Mouse (Mus musculus): ENCODE data around the gene Wdr91. TPM values are rescaled to one million over a fixed set of nuclear protein-coding genes. Genes with fewer than 3 reads are reported as not detected.

Wdr91 gene
- polyA plus RNA-seq, 1 experiment from 2014 or later: 14.2 TPM

- Histone ChIP-seq H3K4me1 (peaks cover 9% of the 10 kb centered on the region; the same call in 1 of the 2 replicates), H3K27ac (no peak overlapping the region), H3K27me3 (replicated peaks) (0 out of 2 replicates have a peak, but pooled peaks cover 10% of the 10 kb centered on the region), H3K4me2 (no peak overlapping the region), H3K36me3 (no peaks in the 10 kb centered on the region), H3K9me3 (replicated peaks) (no peaks in the 10 kb centered on the region), H3K9ac (no peak overlapping the region), H3K4me3 (no peak overlapping the region)
- ATAC-seq: no peak
- 78% methylated on average over 8 of the region's 8 CpGs for WGBS (ENCODE audit: insufficient replicate concordance)
Observed at GRCm38 (mm10) chr6:34939451-34939850, 28.8 kb upstream of the Wdr91 start.

DNA sequence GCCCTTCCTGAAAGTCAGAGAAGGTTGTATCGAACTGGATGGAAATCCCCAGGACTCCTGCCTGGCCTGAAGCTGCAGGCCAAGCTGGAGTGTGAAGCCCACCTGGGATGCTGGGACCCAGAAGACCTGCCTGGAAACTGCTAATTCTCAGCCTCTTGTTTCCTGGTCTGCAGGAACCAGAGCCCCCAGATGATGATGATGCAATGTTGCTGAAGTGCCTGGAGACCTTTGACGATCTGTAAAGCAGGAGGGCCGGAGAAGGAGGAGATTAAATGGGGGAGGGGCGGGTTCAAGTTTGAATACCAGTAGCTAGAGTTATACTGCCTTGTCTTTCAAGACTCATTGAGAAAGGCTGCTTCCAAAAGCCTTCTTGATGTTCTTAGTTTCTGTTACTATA lies 28.3 kb upstream of the Wdr91 start:
- 0 out of 2 replicates have a peak, but pooled peaks cover 7% of the 10 kb centered on the region for H3K27me3 ChIP-seq (replicated peaks)
- ATAC-seq: no peak
- no peak overlapping the region for H3K9ac ChIP-seq
- 36% methylated on average over 4 of the region's 4 CpGs for WGBS (ENCODE audit: insufficient replicate concordance)
- H3K9me3 ChIP-seq (replicated peaks): no peaks in the 10 kb centered on the region
- H3K4me2 ChIP-seq: no peak overlapping the region
- H3K27ac ChIP-seq: no peak overlapping the region
- no peak overlapping the region for H3K4me3 ChIP-seq
- no peaks in the 10 kb centered on the region for H3K36me3 ChIP-seq
- peaks cover 9% of the 10 kb centered on the region; the same call in 1 of the 2 replicates for H3K4me1 ChIP-seq

- Histone ChIP-seq H3K4me2 (no peak overlapping the region), H3K9me3 (replicated peaks) (no peaks in the 10 kb centered on the region), H3K4me1 (peaks cover 9% of the 10 kb centered on the region; the same call in 1 of the 2 replicates), H3K27me3 (replicated peaks) (0 out of 2 replicates have a peak, but pooled peaks cover 1% of the 10 kb centered on the region), H3K4me3 (no peak overlapping the region), H3K9ac (no peak overlapping the region), H3K36me3 (no peaks in the 10 kb centered on the region), H3K27ac (0 out of 2 replicates have a peak overlapping the region, but pooled peaks have one; percentile 24)
- 49% methylated on average over 7 of the region's 7 CpGs for WGBS (ENCODE audit: insufficient replicate concordance)
- ATAC-seq: no peak
Observed at GRCm38 (mm10) chr6:34938280-34938928, 27.7 kb upstream of the Wdr91 start.

GRCm38 (mm10) chr6:34936743-34937142 lies 26.1 kb upstream of the Wdr91 start:
- no peaks in the 10 kb centered on the region for H3K9me3 ChIP-seq (replicated peaks)
- ATAC-seq: no peak
- WGBS (ENCODE audit: insufficient replicate concordance): 54% methylated on average over 5 of the region's 5 CpGs

GRCm38 (mm10) chr6:34932633-34933032 lies 22.0 kb upstream of the Wdr91 start:
- Histone ChIP-seq H3K27ac (no peak overlapping the region), H3K9ac (no peak overlapping the region), H3K4me1 (no peaks in the 10 kb centered on the region), H3K4me3 (no peak overlapping the region), H3K4me2 (no peak overlapping the region), H3K36me3 (no peaks in the 10 kb centered on the region), H3K9me3 (replicated peaks) (no peaks in the 10 kb centered on the region), H3K27me3 (replicated peaks) (no peaks in the 10 kb centered on the region)
- ATAC-seq: no peak
- 66% methylated on average over 1 of the region's 1 CpGs for WGBS (ENCODE audit: insufficient replicate concordance)

More at GRCm38 (mm10) chr6:34936743-34937142, 26.1 kb upstream of the Wdr91 start:
- no peaks in the 10 kb centered on the region for H3K36me3 ChIP-seq
- no peak overlapping the region for H3K9ac ChIP-seq
- H3K27ac ChIP-seq: no peak overlapping the region
- no peak overlapping the region for H3K4me3 ChIP-seq
- H3K4me1 ChIP-seq: peaks cover 9% of the 10 kb centered on the region; the same call in 1 of the 2 replicates
- H3K4me2 ChIP-seq: no peak overlapping the region
- no peaks in the 10 kb centered on the region for H3K27me3 ChIP-seq (replicated peaks)

- Histone ChIP-seq H3K4me2 (no peak overlapping the region), H3K27ac (no peak overlapping the region), H3K27me3 (replicated peaks) (no peaks in the 10 kb centered on the region), H3K4me1 (no peaks in the 10 kb centered on the region), H3K36me3 (no peaks in the 10 kb centered on the region), H3K9ac (no peak overlapping the region), H3K9me3 (replicated peaks) (no peaks in the 10 kb centered on the region), H3K4me3 (no peak overlapping the region)
- ATAC-seq: no peak
- 89% methylated on average over 8 of the region's 8 CpGs for WGBS (ENCODE audit: insufficient replicate concordance)
Observed at GRCm38 (mm10) chr6:34927594-34927993, 16.9 kb upstream of the Wdr91 start.

DNA sequence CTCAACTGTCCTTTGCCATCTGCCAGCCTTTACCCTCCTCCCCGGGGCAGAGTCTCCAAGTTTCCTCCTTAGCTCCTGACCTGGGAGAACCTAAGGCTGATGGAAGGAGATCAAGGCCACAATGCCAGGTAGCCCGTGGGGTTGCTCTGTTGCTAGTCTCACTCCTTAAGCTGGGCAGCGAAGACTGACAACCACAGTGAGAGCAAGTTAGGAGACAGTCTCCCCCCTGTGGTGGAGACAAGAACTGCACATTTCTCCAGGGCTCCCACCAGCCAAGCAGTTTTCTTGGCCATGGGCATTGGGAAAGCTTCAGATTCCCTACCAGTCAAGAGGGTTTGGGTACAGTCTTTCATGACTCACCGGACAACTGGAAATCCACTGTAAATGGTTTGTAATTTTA lies 16.5 kb upstream of the Wdr91 start:
- no peaks in the 10 kb centered on the region for H3K9me3 ChIP-seq (replicated peaks)
- H3K27me3 ChIP-seq (replicated peaks): no peaks in the 10 kb centered on the region
- H3K4me1 ChIP-seq: no peaks in the 10 kb centered on the region
- no peak overlapping the region for H3K4me3 ChIP-seq
- H3K4me2 ChIP-seq: no peak overlapping the region
- H3K27ac ChIP-seq: no peak overlapping the region
- ATAC-seq: peak; percentile 32; the same call in 1 of the 2 replicates
- no peaks in the 10 kb centered on the region for H3K36me3 ChIP-seq
- 39% methylated on average over 4 of the region's 4 CpGs for WGBS (ENCODE audit: insufficient replicate concordance)
- no peak overlapping the region for H3K9ac ChIP-seq

- peaks cover 8% of the 10 kb centered on the region for H3K4me1 ChIP-seq
- 46% methylated on average over 14 of the region's 14 CpGs for WGBS (ENCODE audit: insufficient replicate concordance)
- no peaks in the 10 kb centered on the region for H3K9me3 ChIP-seq (replicated peaks)
- no peak overlapping the region for H3K4me3 ChIP-seq
- no peak overlapping the region for H3K9ac ChIP-seq
- no peak overlapping the region for H3K27ac ChIP-seq
- peaks cover 6% of the 10 kb centered on the region; the same call in 1 of the 2 replicates for H3K27me3 ChIP-seq (replicated peaks)
- peak; percentile 69 for ATAC-seq
- H3K4me2 ChIP-seq: no peak overlapping the region
- H3K36me3 ChIP-seq: no peaks in the 10 kb centered on the region
Observed at GRCm38 (mm10) chr6:34921941-34922340, 11.3 kb upstream of the Wdr91 start.

DNA sequence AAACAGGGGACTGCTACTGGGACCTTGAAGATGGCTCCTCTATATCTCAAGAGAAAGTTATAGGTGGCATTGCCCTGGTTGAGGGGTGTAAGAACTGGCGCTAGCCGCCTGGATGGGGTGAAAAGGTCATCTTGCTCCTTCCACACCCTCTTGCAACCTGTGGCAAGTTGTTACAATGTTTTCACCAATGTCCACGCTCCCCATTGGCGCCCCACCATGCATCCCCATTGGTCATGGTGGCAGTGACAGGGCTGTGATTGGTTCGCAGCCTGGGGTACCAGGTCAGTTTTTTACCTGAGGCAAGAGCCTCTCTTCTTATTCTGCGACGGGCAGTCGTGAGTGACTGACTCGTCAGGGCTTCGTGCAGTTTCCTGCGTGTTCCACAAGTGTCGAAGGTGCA lies 10.0 kb upstream of the Wdr91 start:
- 80% methylated on average over 12 of the region's 12 CpGs for WGBS (ENCODE audit: insufficient replicate concordance)
- Histone ChIP-seq H3K4me3 (no peak overlapping the region), H3K27me3 (replicated peaks) (peaks cover 6% of the 10 kb centered on the region; the same call in 1 of the 2 replicates), H3K4me2 (no peak overlapping the region), H3K9me3 (replicated peaks) (no peaks in the 10 kb centered on the region), H3K36me3 (no peaks in the 10 kb centered on the region), H3K27ac (no peak overlapping the region), H3K9ac (no peak overlapping the region), H3K4me1 (peaks cover 11% of the 10 kb centered on the region)
- no peak for ATAC-seq

DNA sequence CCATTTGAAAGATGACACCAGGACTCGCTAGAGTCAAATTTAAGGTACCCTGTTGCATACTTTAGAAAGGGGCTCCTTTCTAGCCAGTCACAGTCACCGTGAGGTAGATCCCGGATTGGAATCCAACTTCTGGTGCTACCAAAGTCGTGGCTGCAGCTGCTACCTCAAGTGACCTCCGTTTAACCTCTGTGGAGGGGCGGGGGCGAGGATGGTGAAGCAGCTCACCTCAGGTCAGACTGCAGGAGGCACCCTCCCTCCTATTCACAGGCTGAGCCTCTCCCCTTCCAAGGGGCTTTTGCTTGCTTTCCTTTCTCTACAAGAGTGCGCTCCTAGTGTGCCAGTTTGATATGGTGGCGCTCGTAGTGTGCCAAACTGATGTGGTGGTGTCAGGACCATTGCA lies 9.3 kb upstream of the Wdr91 start, which contains the start of gene Stra8:
Gene Stra8 (plus strand): TSS at position 208 of the 400 bp plus-strand sequence.
- H3K9me3 ChIP-seq (replicated peaks): no peaks in the 10 kb centered on the region
- H3K4me2 ChIP-seq: no peak within 1 kb of the TSS
- peaks cover 11% of the 10 kb centered on the region for H3K4me1 ChIP-seq
- H3K27ac ChIP-seq: no peak within 1 kb of the TSS
- H3K9ac ChIP-seq: no peak within 1 kb of the TSS
- no peak for ATAC-seq
- no peaks in the 10 kb centered on the region for H3K36me3 ChIP-seq
- H3K4me3 ChIP-seq: no peak within 1 kb of the TSS
- H3K27me3 ChIP-seq (replicated peaks): peaks cover 6% of the 10 kb centered on the region; the same call in 1 of the 2 replicates
- 58% methylated on average over 10 of the region's 10 CpGs for WGBS (ENCODE audit: insufficient replicate concordance)

GRCm38 (mm10) chr6:34919146-34919545 lies 8.5 kb upstream of the Wdr91 start:
- no peak overlapping the region for H3K4me3 ChIP-seq
- H3K27me3 ChIP-seq (replicated peaks): peaks cover 6% of the 10 kb centered on the region; the same call in 1 of the 2 replicates
- 67% methylated on average over 7 of the region's 7 CpGs for WGBS (ENCODE audit: insufficient replicate concordance)
- H3K27ac ChIP-seq: no peak overlapping the region
- no peak for ATAC-seq
- no peaks in the 10 kb centered on the region for H3K36me3 ChIP-seq
- H3K9me3 ChIP-seq (replicated peaks): no peaks in the 10 kb centered on the region
- no peak overlapping the region for H3K9ac ChIP-seq
- no peak overlapping the region for H3K4me2 ChIP-seq
- peaks cover 16% of the 10 kb centered on the region for H3K4me1 ChIP-seq

DNA sequence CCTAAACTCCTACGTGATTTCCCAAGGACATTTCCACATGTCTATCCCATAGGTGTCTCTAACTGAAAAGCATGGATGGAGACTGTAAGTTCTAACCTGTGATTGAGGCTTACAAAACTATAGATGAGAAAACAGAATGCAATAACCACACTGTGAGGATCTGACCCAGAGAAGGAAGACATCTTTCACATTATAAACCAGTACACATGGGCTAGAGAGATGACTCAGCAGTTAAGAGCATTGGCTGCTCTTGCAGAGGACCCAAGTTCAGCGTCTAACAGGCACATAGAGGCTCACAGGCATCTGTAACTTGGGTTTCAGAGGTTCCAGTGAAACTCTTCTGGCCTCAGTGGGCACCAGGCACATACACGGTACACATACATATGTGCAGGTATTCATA lies 3.8 kb upstream of the Wdr91 start:
- ATAC-seq: no peak
- Histone ChIP-seq H3K36me3 (no peaks in the 10 kb centered on the region), H3K4me2 (no peak overlapping the region), H3K9ac (no peak overlapping the region), H3K27me3 (replicated peaks) (peaks cover 6% of the 10 kb centered on the region; the same call in 1 of the 2 replicates), H3K4me1 (peaks cover 41% of the 10 kb centered on the region), H3K27ac (no peak overlapping the region), H3K9me3 (replicated peaks) (no peaks in the 10 kb centered on the region), H3K4me3 (no peak overlapping the region)
- WGBS (ENCODE audit: insufficient replicate concordance): 66% methylated on average over 3 of the region's 3 CpGs
